Mouse (Mus musculus) thymus, postnatal 36 days (tissue): Measurements from ENCODE around the gene Hat1.

ENCODE experiments used
- DNase-seq, 2 experiments: peaks; one replicate each; pipeline ENCODE4 v3.0.0; 2022; ENCODE audit warnings: mixed read lengths in 2 of 2

Hat1 gene

DNA sequence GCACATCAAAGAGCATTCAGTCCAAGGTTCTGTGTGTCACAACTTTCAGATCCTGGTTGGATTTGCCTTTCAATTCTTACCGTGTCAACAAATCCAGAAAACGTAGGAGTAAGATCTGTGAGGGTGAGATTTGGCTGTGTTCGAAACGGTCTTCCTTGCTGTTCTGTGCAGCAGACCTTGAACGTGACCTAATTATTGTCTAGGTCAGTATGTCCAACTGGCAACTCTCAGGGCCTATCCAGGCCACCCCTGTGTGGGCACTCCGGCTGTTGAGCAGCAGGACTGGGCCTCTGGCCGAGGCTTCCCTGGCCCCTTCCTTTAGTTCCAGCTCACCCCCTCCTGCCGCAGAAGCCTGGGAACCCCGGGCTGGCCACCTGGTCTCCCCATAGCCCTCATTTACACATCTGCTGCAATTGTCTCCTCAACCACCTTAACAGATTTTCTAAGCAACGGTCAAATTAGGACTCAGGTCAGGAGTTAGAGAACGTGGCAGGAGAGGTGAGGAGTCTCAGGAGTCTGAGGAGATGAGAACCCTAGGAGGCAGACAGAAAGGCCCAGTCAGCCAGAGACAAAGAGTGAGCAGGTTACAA, 78.2 kb downstream of the Hat1 start:
- no peak for DNase-seq

DNA sequence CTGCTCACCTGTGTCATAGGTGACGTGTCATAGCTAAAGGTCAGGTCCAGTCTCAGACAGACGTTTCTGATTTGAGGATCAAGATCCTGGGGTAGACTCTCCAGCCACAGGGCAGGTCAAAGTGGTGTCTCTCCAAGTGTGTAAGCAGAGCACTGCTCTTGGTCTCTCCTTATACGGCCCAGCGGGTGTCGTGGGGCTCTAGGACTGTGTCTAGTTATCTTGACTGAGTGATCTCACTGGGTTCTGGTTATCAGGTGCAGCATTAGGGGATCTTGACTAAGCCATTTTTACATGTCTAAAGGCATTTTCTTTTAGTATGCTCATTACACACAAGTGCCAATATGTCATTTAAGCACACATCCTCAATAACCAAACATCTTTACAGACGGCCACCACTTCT, 82.3 kb downstream of the Hat1 start:
- DNase-seq: no peak

DNA sequence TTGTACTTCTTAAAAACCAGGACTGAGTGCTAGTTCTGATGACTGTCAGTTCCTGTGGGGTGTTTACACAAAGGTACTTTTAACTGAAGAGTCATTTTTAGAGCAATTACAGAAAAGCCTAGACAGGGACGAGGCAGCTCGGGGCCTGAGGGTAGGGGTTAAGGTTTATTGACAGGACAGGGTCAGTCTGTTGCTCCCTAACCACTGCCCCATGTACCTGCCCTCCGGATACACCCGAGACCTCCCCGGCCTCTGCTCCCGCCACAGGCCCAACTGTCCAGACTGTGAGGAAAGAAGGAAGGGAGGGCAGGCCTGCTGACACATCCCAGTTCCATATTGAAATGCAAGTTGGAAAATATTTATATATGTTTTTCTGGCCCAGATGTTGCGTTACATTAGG, 85.1 kb downstream of the Hat1 start:
- no peak for DNase-seq

DNA sequence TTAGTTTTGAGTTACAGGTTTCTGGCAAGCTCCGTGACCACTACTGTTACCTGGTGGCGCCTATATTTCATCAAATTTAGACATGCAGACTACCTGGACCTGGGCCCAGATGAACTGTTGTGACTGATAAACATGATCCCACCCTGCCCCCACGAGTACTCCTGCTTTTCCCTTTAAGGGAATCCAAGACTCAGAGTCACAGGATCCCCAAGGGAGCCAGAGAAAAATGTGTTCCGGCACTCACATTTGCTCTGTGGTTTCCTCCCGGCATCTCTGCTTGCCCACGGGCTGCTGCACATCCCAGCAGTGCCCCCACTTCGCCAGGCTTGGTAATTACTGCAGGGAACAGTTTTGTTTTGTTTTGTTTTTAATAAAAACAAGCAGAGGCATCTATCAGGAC, 85.6 kb downstream of the Hat1 start:
- no peak for DNase-seq

DNA sequence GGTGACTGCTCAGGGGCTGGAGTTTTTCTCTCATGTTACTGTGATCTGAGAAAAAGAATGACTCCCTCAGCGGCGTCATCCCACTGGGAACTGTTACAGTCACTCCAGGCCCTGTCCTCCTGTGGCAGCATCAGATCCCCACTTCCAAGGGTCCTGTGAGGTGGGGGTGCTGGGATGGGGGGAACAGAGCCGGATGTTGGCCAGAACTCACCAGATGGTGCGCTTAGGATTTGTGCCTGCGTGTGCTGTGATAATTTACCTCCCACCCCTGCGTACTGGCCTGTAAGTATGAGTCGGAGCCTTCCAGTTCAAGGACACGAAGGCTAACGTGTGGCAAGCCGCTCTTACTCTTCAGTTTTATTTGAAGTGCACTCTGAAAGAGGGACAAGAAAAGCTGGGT, 86.6 kb downstream of the Hat1 start:
- DNase-seq: no peak

DNA sequence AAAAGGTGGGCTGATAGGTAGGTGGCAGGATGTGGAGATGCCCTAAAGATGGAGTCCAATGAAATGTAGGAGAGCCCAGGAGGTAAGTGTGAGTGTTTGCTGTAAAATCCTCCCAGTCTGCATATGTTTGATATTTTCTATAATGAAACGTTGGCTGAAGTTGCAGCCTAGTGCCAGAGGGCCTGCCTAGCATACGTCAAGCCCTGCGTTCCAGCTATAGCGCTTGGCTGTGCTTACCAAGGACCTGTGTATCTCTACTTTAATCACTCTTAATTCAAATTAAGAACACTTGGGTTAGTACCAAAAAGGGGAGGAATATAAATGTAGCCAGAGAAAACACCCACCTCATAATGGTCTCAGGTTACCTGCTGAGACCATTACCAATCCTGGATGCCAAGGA, 87.0 kb downstream of the Hat1 start:
- no peak for DNase-seq

DNA sequence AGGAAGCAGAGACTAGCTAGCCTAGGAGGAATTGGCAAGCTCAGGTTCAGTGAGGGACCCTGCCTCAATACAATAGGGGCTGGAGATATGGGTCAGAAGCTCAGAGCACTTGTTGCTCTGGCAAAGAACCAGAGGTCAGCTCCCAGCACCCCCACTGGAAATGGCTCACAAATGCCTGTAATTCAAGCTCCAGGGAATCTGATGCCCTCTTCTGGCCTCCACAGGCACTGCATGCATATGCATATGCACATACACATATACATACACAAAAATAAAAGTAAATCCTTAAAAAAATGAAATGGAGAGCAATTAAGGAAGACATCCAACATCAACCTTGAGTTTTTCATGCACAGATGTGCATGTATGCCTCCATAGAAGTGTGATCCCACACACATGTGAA, 89.0 kb downstream of the Hat1 start:
- DNase-seq: no peak

DNA sequence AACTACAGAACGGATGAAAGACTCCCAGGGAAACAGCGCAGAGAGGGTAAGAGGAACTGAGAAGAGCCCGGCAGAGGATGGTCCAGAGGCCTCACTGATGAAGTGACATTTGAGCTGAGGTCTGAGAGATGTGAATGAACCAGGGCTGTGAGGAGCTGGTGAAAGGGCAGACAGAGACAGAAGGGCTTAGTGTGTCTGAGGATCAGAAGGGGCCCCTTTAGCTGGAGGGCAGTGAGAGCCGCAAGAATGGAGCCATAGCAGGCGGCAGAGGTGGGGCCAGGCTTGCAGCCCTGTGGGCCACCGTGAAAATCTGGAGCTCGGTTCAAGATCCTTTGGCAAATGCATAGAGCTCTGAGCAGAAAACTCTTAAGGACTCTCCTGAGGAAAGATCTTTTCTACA, 91.2 kb downstream of the Hat1 start:
- no peak for DNase-seq

DNA sequence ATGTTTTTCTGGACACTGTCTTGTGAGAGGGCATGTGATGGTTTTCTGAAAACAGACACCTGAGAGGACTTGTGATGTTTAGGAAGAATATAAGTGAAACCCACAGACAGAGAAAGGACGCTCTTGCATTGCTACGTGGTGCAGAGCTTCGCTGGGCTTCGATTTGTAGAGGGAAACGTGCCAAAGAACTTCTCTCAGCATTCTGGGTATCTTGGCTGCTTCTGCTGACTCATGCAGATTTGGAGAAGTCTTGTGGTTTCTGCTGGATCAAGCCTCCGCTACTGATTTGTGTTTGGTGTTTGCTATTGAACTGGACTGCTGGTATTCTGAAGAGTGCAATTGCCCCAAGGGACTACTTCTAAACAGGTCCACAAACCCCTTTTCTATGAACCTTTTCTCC, 93.1 kb downstream of the Hat1 start:
- DNase-seq: no peak

DNA sequence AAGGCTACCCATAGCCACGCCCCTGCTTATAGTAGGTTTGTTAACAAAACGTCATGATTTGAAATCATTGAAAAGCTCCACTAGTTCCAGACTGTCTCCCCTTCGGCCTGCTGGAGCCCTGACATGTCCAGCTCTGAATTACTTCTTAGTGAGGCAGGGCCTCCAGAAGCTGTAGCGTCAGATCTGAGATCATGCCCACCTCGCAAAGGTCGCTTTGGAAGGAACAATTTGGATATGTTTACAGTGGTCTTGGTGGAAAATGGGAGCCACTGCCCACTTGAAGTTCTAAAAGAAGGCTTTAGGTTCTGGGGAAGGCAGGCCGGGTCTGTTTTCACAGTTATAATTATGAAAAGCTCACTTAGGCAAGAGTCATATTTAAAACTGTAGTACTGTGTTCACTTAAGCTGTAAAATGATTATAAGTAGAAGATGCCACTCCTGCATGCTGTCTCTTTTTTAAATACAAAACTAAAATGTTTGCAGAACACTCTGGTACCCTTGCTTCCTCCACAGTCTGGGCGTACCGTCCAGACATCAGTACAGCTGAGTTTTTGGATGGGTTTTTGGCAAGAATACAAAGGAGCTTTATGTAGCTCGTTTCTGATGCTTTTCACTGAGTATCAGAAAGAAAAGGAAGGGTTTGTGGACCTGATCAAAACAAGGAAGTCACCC, 94.4 kb downstream of the Hat1 start:
- DNase-seq: no peak

DNA sequence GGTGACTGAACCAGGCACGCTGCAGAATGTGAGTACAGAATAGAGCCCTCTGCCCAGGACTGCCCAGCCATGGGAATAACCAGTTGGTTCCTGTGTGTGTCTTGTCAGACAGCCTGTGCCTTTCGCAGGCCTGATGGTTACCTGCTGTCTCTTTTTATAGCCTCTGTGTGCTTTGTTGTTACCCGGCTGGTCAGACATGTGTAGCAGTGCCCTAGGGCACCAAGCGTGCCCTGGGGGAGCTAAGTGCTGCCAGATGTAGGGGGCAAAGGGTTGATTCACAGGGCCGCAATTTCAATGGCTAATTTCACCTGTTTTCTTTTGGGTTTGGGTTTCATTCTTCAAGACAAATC, 94.9 kb downstream of the Hat1 start:
- no peak for DNase-seq
